Mouse (Mus musculus) MEL (cell line): Measurements from ENCODE around the gene Wdr49. TPM values are rescaled to one million over a fixed set of nuclear protein-coding genes. Genes with fewer than 3 reads are reported as not detected.

Experiments
- DNase-seq: peaks from one replicate; pipeline ENCODE4 v3.0.0; 2011; ENCODE audit warnings: low read depth, low spot score
- H3K27ac ChIP-seq: 2 replicates; pipeline ENCODE4 v1.5.1; 2012; ENCODE audit warnings: low read depth, mild to moderate bottlenecking, control low read depth, low read length, moderate library complexity; ENCODE audit not compliant: control insufficient read depth
- H3K27me3 ChIP-seq, 2 experiments: fragments of 150-350 bp in 1 of 2; sonication (generic) in 1 of 2; 2 replicates each; pipeline ENCODE4 v1.6.1; 2012; ENCODE audit warnings: low read length in 2 of 2, mild to moderate bottlenecking in 2 of 2, improper control_type of control experiment in 1 of 2, moderate library complexity in 1 of 2; ENCODE audit not compliant: insufficient read depth in 2 of 2, control insufficient read depth in 1 of 2
- H3K36me3 ChIP-seq, 2 experiments: 2 replicates each; pipeline ENCODE4 v1.6.1; 2012 to 2014; ENCODE audit warnings: low read length in 2 of 2, improper control_type of control experiment in 1 of 2, inconsistent platforms in 1 of 2, mild to moderate bottlenecking in 1 of 2; ENCODE audit not compliant: insufficient read depth in 2 of 2, control insufficient read depth in 1 of 2
- H3K4me1 ChIP-seq, 2 experiments: fragments of 150-350 bp in 1 of 2; sonication (generic) in 1 of 2; 2 replicates each; pipeline ENCODE4 v1.6.1; 2012; ENCODE audit warnings: low read length in 2 of 2, improper control_type of control experiment in 1 of 2, mild to moderate bottlenecking in 1 of 2; ENCODE audit not compliant: insufficient read depth in 2 of 2, control insufficient read depth in 1 of 2
- H3K4me3 ChIP-seq, 2 experiments: fragments of 150-350 bp in 1 of 2; sonication (generic) in 1 of 2; 2 replicates each; pipeline ENCODE4 v1.5.1; 2012; ENCODE audit warnings: low read depth in 2 of 2, low read length in 2 of 2, mild to moderate bottlenecking in 2 of 2, moderate library complexity in 2 of 2, control low read depth in 1 of 2, improper control_type of control experiment in 1 of 2; ENCODE audit not compliant: control insufficient read depth in 1 of 2, insufficient read depth in 1 of 2
- H3K79me2 ChIP-seq: 2 replicates; pipeline ENCODE4 v1.6.1; 2012; ENCODE audit warnings: mild to moderate bottlenecking, low read length, moderate library complexity; ENCODE audit not compliant: control insufficient read depth, poor library complexity, insufficient read depth
- H3K9ac ChIP-seq: 2 replicates; pipeline ENCODE4 v1.6.1; 2012; ENCODE audit warnings: low read depth, mild to moderate bottlenecking, control low read depth, low read length, moderate library complexity; ENCODE audit not compliant: control insufficient read depth, poor library complexity, severe bottlenecking
- H3K9me3 ChIP-seq: fragments of 150-350 bp; sonication (generic); replicated peaks from 2 replicates; pipeline ENCODE4 v1.6.1; 2012; ENCODE audit warnings: mild to moderate bottlenecking, low read length, improper control_type of control experiment, moderate library complexity; ENCODE audit not compliant: insufficient read depth
- BHLHE40 ChIP-seq: IDR thresholded peaks from 2 replicates; pipeline ENCODE4 v1.6.1; 2012; ENCODE audit warnings: low read depth, mild to moderate bottlenecking, inconsistent platforms, low read length, improper control_type of control experiment, borderline replicate concordance
- CTCF ChIP-seq, 3 experiments: IDR thresholded peaks in 2 of 3; conservative IDR thresholded peaks in 1 of 3; 2 replicates each; pipeline ENCODE4 v1.5.1; 2011 to 2012; ENCODE audit warnings: low read length in 3 of 3, low read depth in 2 of 3, mild to moderate bottlenecking in 2 of 3, improper control_type of control experiment in 1 of 3, inconsistent platforms in 1 of 3, mixed read lengths in 1 of 3, moderate library complexity in 1 of 3; ENCODE audit not compliant: control insufficient read depth in 1 of 3, insufficient read depth in 1 of 3, poor library complexity in 1 of 3, severe bottlenecking in 1 of 3
- EP300 ChIP-seq, 2 experiments: IDR thresholded peaks; 2 replicates each; pipeline ENCODE4 v1.6.1; 2011; ENCODE audit warnings: improper control_type of control experiment in 2 of 2, low read length in 2 of 2, low read depth in 1 of 2, mild to moderate bottlenecking in 1 of 2
- HCFC1 ChIP-seq: IDR thresholded peaks from 2 replicates; pipeline ENCODE4 v1.6.1; 2012; ENCODE audit warnings: low read depth, mild to moderate bottlenecking, inconsistent platforms, low read length, improper control_type of control experiment, moderate library complexity
- JUND ChIP-seq: IDR thresholded peaks from 2 replicates; pipeline ENCODE4 v1.6.1; 2011; ENCODE audit warnings: low read depth, mild to moderate bottlenecking, improper control_type of control experiment, low read length
- MAZ ChIP-seq: IDR thresholded peaks from 2 replicates; pipeline ENCODE4 v1.6.1; 2012; ENCODE audit warnings: low read depth, mild to moderate bottlenecking, inconsistent platforms, low read length, improper control_type of control experiment
- MEF2A ChIP-seq: IDR thresholded peaks from 2 replicates; pipeline ENCODE4 v1.6.1; 2014; ENCODE audit warnings: low read depth, mild to moderate bottlenecking, inconsistent platforms, low read length, improper control_type of control experiment; ENCODE audit not compliant: poor library complexity, insufficient replicate concordance, severe bottlenecking; ENCODE audit errors: extremely low read depth
- MYB ChIP-seq: IDR thresholded peaks from 2 replicates; pipeline ENCODE4 v1.6.1; 2011; ENCODE audit warnings: mild to moderate bottlenecking, low read depth, low read length, improper control_type of control experiment
- MYC ChIP-seq: IDR thresholded peaks from 2 replicates; pipeline ENCODE4 v1.6.1; 2011; ENCODE audit warnings: low read depth, mild to moderate bottlenecking, low read length, improper control_type of control experiment, moderate library complexity
- NELFE ChIP-seq: IDR thresholded peaks from 2 replicates; pipeline ENCODE4 v1.6.1; 2011; ENCODE audit warnings: low read depth, low read length, improper control_type of control experiment
- POLR2A ChIP-seq, 2 experiments: IDR thresholded peaks; 2 replicates each; pipeline ENCODE4 v1.6.1; 2011 to 2012; ENCODE audit warnings: low read length in 2 of 2, mild to moderate bottlenecking in 2 of 2, control low read depth in 1 of 2, improper control_type of control experiment in 1 of 2, low read depth in 1 of 2, moderate library complexity in 1 of 2; ENCODE audit not compliant: control insufficient read depth in 1 of 2, insufficient read depth in 1 of 2, poor library complexity in 1 of 2
- POLR2AphosphoS2 ChIP-seq: IDR thresholded peaks from 2 replicates; pipeline ENCODE4 v1.6.1; 2011; ENCODE audit warnings: low read length, improper control_type of control experiment
- RCOR1 ChIP-seq: IDR thresholded peaks from 2 replicates; pipeline ENCODE4 v1.6.1; 2012; ENCODE audit warnings: low read depth, mild to moderate bottlenecking, inconsistent platforms, low read length, improper control_type of control experiment
- SIN3A ChIP-seq: IDR thresholded peaks from 2 replicates; pipeline ENCODE4 v1.6.1; 2012; ENCODE audit warnings: low read length, improper control_type of control experiment, inconsistent platforms
- SMC3 ChIP-seq: IDR thresholded peaks from 2 replicates; pipeline ENCODE4 v1.6.1; 2011; ENCODE audit warnings: low read depth, low read length, improper control_type of control experiment
- ZMIZ1 ChIP-seq: IDR thresholded peaks from 2 replicates; pipeline ENCODE4 v1.6.1; 2012; ENCODE audit warnings: low read depth, mild to moderate bottlenecking, inconsistent platforms, low read length, improper control_type of control experiment, moderate library complexity
- ZNF384 ChIP-seq: IDR thresholded peaks from 2 replicates; pipeline ENCODE4 v1.6.1; 2012; ENCODE audit warnings: low read depth, mild to moderate bottlenecking, inconsistent platforms, low read length, improper control_type of control experiment
- polyA plus RNA-seq, 2 experiments: library from polyadenylated mRNA; stranded (reverse) in 1 of 2; unstranded in 1 of 2; fragments of >175 nt in 1 of 2; fragments of >200 nt in 1 of 2; gene quantifications; 2 replicates each; pipeline versions ENCODE4 v1.2.1 to v1.2.4; 2012; ENCODE audit warnings: low replicate concordance in 2 of 2, low read depth in 1 of 2; ENCODE audit not compliant: insufficient read length in 2 of 2, insufficient read depth in 1 of 2, missing spikeins in 1 of 2
- total RNA-seq: library from RNA; depleted of rRNA; stranded (reverse); fragments of 300-350 nt; gene quantifications from 2 replicates; pipeline ENCODE4 v1.2.3, GENCODE M21; 2012; rRNA removed

Wdr49 gene
- total and polyA plus RNA-seq, 3 experiments, result not detected

- Histone ChIP-seq H3K27ac (no peak within 1 kb of the TSS), H3K4me3 (no peak within 1 kb of the TSS), H3K27me3 (no peaks in the 10 kb centered on the region), H3K79me2 (no peaks in the 10 kb centered on the region), H3K9ac (no peak within 1 kb of the TSS), H3K4me1 (no peaks in the 10 kb centered on the region), H3K36me3 (no peaks in the 10 kb centered on the region), H3K9me3 (no peaks in the 10 kb centered on the region)
- no peak for DNase-seq
- TF ChIP-seq POLR2AphosphoS2 (no peak), CTCF (IDR thresholded peaks at IDR 0.05 in 2 of 3, conservative IDR thresholded peaks at IDR 0.05 in 1 of 3; ENCODE audit: control insufficient read depth in 1 of 3, insufficient read depth in 1 of 3, low read depth in 2 of 3, low read length in 3 of 3, poor library complexity in 1 of 3, severe bottlenecking in 1 of 3) (no peak), MEF2A (no peak)
Measured at GRCm38 (mm10) chr3:75269978-75270377, 212.0 kb downstream of the Wdr49 start, which contains the start of gene Serpini2. Gene Serpini2 (minus strand): TSS chr3:75270078.

DNA sequence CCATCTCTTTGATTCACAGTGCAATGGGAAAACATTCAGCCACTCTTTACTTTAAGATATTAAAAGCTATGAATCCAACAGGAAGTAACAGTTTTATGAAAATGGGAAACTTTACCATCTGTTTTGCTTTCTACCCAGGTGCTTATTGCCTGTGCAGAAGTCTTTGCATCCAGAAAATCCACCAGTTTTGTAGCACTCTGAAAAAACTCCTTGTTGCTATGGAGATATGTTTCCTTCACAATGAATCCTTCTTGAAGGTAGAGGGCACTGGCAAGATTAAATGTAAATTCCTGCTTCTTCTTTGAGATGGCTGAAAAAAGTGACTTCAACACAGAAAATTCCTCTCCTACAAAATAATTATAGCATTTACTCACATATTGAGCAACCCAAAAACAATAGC, 222.6 kb downstream of the Wdr49 start:
- H3K27ac ChIP-seq, result no peak overlapping the region
- no peak for DNase-seq
- TF ChIP-seq MYB (no peak), CTCF (IDR thresholded peaks at IDR 0.05 in 2 of 3, conservative IDR thresholded peaks at IDR 0.05 in 1 of 3; ENCODE audit: control insufficient read depth in 1 of 3, insufficient read depth in 1 of 3, low read depth in 2 of 3, low read length in 3 of 3, poor library complexity in 1 of 3, severe bottlenecking in 1 of 3) (no peak), POLR2AphosphoS2 (no peak), POLR2A (IDR thresholded peaks at IDR 0.05; ENCODE audit: control insufficient read depth in 1 of 2, insufficient read depth in 1 of 2, low read depth in 1 of 2, low read length in 2 of 2, poor library complexity in 1 of 2) (no peak), MYC (no peak), NELFE (no peak), RCOR1 (no peak), BHLHE40 (no peak), EP300 (IDR thresholded peaks at IDR 0.05; ENCODE audit: low read depth in 1 of 2, low read length in 2 of 2) (no peak), MAZ (no peak), ZNF384 (no peak), SIN3A (no peak), ZMIZ1 (no peak), SMC3 (no peak), JUND (no peak), HCFC1 (no peak)

More for the DNA sequence above, 222.6 kb downstream of the Wdr49 start:
- Histone ChIP-seq H3K27me3 (no peaks in the 10 kb centered on the region), H3K4me1 (no peaks in the 10 kb centered on the region), H3K36me3 (no peaks in the 10 kb centered on the region), H3K79me2 (no peaks in the 10 kb centered on the region), H3K9me3 (no peaks in the 10 kb centered on the region), H3K9ac (no peak overlapping the region), H3K4me3 (no peak overlapping the region)

Other genes starting within 250 kb of the Wdr49 start
- gene Serpini2, start 212.1 kb downstream of the Wdr49 start, total RNA-seq, result not detected in 2 replicates
- not detected for gene Serpini2, start 212.1 kb downstream of the Wdr49 start, polyA plus RNA-seq
- gene Pdcd10, start 74.7 kb upstream of the Wdr49 start, total RNA-seq, result 42.8 and 47.1 TPM in 2 replicates
- gene Pdcd10, start 74.7 kb upstream of the Wdr49 start, polyA plus RNA-seq, result 100 to 1,000 TPM in 1 of 2 experiments, 10 to 100 TPM in 1; 41.4 to 110 TPM
- 0.08 TPM in 1 of 2 replicates, not detected in the other for gene Serpini1, start 75.4 kb upstream of the Wdr49 start, total RNA-seq
- under 1 TPM in 1 of 2 experiments, not detected in 1; 0.13 TPM for gene Serpini1, start 75.4 kb upstream of the Wdr49 start, polyA plus RNA-seq